Mouse (Mus musculus): ENCODE data around the gene Wiz. TPM values are rescaled to one million over a fixed set of nuclear protein-coding genes. Genes with fewer than 3 reads are reported as not detected.

Wiz gene
- total and polyA plus RNA-seq, 2 experiments = 1.8 to 14.0 TPM

GRCm38 (mm10) chr17:32320597-32321389 lies 68.4 kb downstream of the Wiz start, which contains the start of gene Akap8:
Gene Akap8, minus strand, starts transcription at chr17:32321238.
- DNase-seq (ENCODE audit: extremely low read depth, low read depth, low spot score) = peak; percentile 97
- TF ChIP-seq POLR2A (IDR thresholded peaks at IDR 0.05; ENCODE audit: extremely low read depth, insufficient read depth, low read length) (peak; percentile 75), CTCF (IDR thresholded peaks at IDR 0.05; ENCODE audit: low read depth, low read length) (no peak)
- peak within 1 kb of the TSS; percentile 76 for H3K27ac ChIP-seq (replicated peaks; ENCODE audit: insufficient read depth, low read depth, low read length)
- H3K27me3 ChIP-seq (ENCODE audit: control insufficient read depth, insufficient read depth, low read length) = no peaks in the 10 kb centered on the region
- peaks cover 21% of the 10 kb centered on the region; the same call in 1 of the 2 replicates for H3K79me2 ChIP-seq (ENCODE audit: control insufficient read depth, insufficient read depth, low read length)
- H3K4me1 ChIP-seq (ENCODE audit: control insufficient read depth, insufficient read depth, low read length) = peaks cover 10% of the 10 kb centered on the region
- H3K36me3 ChIP-seq (ENCODE audit: control insufficient read depth, insufficient read depth, low read length) = peaks cover 24% of the 10 kb centered on the region
- H3K4me3 ChIP-seq (ENCODE audit: insufficient read depth, low read depth, low read length) = peak within 1 kb of the TSS; percentile 78
- H3K9ac ChIP-seq (ENCODE audit: low read depth, low read length) = peak within 1 kb of the TSS; percentile 80
- under 1% methylated on average over 83 of the region's 83 CpGs for WGBS

- Histone ChIP-seq H3K9ac (ENCODE audit: low read depth, low read length) (peak overlapping the region; percentile 80), H3K36me3 (ENCODE audit: control insufficient read depth, insufficient read depth, low read length) (peaks cover 28% of the 10 kb centered on the region), H3K27ac (replicated peaks; ENCODE audit: insufficient read depth, low read depth, low read length) (peak overlapping the region; percentile 76), H3K4me1 (ENCODE audit: control insufficient read depth, insufficient read depth, low read length) (peaks cover 10% of the 10 kb centered on the region), H3K79me2 (ENCODE audit: control insufficient read depth, insufficient read depth, low read length) (peaks cover 21% of the 10 kb centered on the region; the same call in 1 of the 2 replicates), H3K4me3 (ENCODE audit: insufficient read depth, low read depth, low read length) (peak overlapping the region; percentile 78), H3K27me3 (ENCODE audit: control insufficient read depth, insufficient read depth, low read length) (no peaks in the 10 kb centered on the region)
- peak; percentile 68 for DNase-seq (ENCODE audit: extremely low read depth, low read depth, low spot score)
- WGBS = 0% methylated on average over 7 of the region's 7 CpGs
- TF ChIP-seq CTCF (IDR thresholded peaks at IDR 0.05; ENCODE audit: low read depth, low read length) = no peak
- no peak for TF ChIP-seq POLR2A (IDR thresholded peaks at IDR 0.05; ENCODE audit: extremely low read depth, insufficient read depth, low read length)
Measured at GRCm38 (mm10) chr17:32319950-32320349, 69.3 kb downstream of the Wiz start.

DNA sequence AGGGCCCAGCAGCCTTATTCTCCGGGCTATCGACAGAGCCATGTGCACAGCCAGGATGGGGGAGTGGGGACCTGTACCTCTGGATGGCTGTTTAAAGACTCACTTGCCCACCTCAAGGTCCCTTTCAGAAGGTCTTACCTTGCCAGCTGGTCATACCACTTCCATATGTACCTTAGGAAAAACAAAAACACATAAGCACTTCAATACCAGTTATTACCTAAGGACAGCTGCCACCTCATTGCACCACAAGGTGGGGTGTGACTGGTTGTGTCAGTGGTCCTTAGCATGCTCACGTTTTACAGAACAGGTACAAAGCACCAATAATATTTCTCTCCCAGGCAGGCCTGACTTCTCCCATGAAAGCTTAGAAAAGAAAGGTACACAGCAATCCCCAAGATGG lies 71.5 kb downstream of the Wiz start:
- no peak for DNase-seq (ENCODE audit: extremely low read depth, low read depth, low spot score)
- Histone ChIP-seq H3K36me3 (ENCODE audit: control insufficient read depth, insufficient read depth, low read length) (peaks cover 47% of the 10 kb centered on the region), H3K79me2 (ENCODE audit: control insufficient read depth, insufficient read depth, low read length) (peaks cover 21% of the 10 kb centered on the region; the same call in 1 of the 2 replicates), H3K27me3 (ENCODE audit: control insufficient read depth, insufficient read depth, low read length) (no peaks in the 10 kb centered on the region), H3K9ac (ENCODE audit: low read depth, low read length) (no peak overlapping the region), H3K27ac (replicated peaks; ENCODE audit: insufficient read depth, low read depth, low read length) (no peak overlapping the region), H3K4me1 (ENCODE audit: control insufficient read depth, insufficient read depth, low read length) (peaks cover 10% of the 10 kb centered on the region), H3K4me3 (ENCODE audit: insufficient read depth, low read depth, low read length) (no peak overlapping the region)
- TF ChIP-seq POLR2A (IDR thresholded peaks at IDR 0.05; ENCODE audit: extremely low read depth, insufficient read depth, low read length) (no peak), CTCF (IDR thresholded peaks at IDR 0.05; ENCODE audit: low read depth, low read length) (no peak)
- 86% methylated on average over 3 of the region's 3 CpGs for WGBS

DNA sequence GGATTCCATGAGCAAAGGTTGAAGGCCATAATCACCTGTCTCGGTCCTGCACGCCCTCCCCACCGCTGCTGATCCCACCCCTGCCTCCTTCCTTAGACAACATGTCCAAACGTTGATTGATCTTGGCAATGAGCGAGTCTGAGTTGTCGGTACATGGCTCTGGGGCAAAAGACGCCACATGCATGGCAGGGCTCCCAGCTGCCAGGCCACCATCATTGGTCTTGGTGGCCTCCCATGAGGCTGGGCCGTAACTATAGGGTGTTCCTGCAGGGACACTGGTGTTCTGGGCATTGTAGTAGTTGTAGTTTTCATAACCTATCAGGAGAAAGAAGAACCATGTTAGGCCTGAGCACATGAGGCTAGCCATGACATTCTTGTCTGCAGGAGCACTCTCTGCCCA lies 72.2 kb downstream of the Wiz start:
- no peak for DNase-seq (ENCODE audit: extremely low read depth, low read depth, low spot score)
- WGBS = 59% methylated on average over 8 of the region's 8 CpGs
- Histone ChIP-seq H3K9ac (ENCODE audit: low read depth, low read length) (no peak overlapping the region), H3K27me3 (ENCODE audit: control insufficient read depth, insufficient read depth, low read length) (no peaks in the 10 kb centered on the region), H3K36me3 (ENCODE audit: control insufficient read depth, insufficient read depth, low read length) (peaks cover 51% of the 10 kb centered on the region), H3K27ac (replicated peaks; ENCODE audit: insufficient read depth, low read depth, low read length) (no peak overlapping the region), H3K4me3 (ENCODE audit: insufficient read depth, low read depth, low read length) (no peak overlapping the region), H3K4me1 (ENCODE audit: control insufficient read depth, insufficient read depth, low read length) (peaks cover 7% of the 10 kb centered on the region), H3K79me2 (ENCODE audit: control insufficient read depth, insufficient read depth, low read length) (peaks cover 21% of the 10 kb centered on the region; the same call in 1 of the 2 replicates)
- TF ChIP-seq CTCF (IDR thresholded peaks at IDR 0.05; ENCODE audit: low read depth, low read length) = no peak
- TF ChIP-seq POLR2A (IDR thresholded peaks at IDR 0.05; ENCODE audit: extremely low read depth, insufficient read depth, low read length) = no peak

GRCm38 (mm10) chr17:32315560-32315959 lies 73.7 kb downstream of the Wiz start:
- TF ChIP-seq CTCF (IDR thresholded peaks at IDR 0.05; ENCODE audit: low read depth, low read length) (no peak), POLR2A (IDR thresholded peaks at IDR 0.05; ENCODE audit: extremely low read depth, insufficient read depth, low read length) (no peak)
- Histone ChIP-seq H3K9ac (ENCODE audit: low read depth, low read length) (no peak overlapping the region), H3K27me3 (ENCODE audit: control insufficient read depth, insufficient read depth, low read length) (no peaks in the 10 kb centered on the region), H3K79me2 (ENCODE audit: control insufficient read depth, insufficient read depth, low read length) (peaks cover 21% of the 10 kb centered on the region; the same call in 1 of the 2 replicates), H3K27ac (replicated peaks; ENCODE audit: insufficient read depth, low read depth, low read length) (no peak overlapping the region), H3K36me3 (ENCODE audit: control insufficient read depth, insufficient read depth, low read length) (peaks cover 65% of the 10 kb centered on the region), H3K4me1 (ENCODE audit: control insufficient read depth, insufficient read depth, low read length) (peaks cover 3% of the 10 kb centered on the region; the same call in 1 of the 2 replicates), H3K4me3 (ENCODE audit: insufficient read depth, low read depth, low read length) (no peak overlapping the region)
- DNase-seq (ENCODE audit: extremely low read depth, low read depth, low spot score) = no peak
- 92% methylated on average over 5 of the region's 5 CpGs for WGBS

- TF ChIP-seq CTCF (IDR thresholded peaks at IDR 0.05; ENCODE audit: low read depth, low read length) (no peak), POLR2A (IDR thresholded peaks at IDR 0.05; ENCODE audit: extremely low read depth, insufficient read depth, low read length) (no peak)
- H3K4me3 ChIP-seq (ENCODE audit: insufficient read depth, low read depth, low read length) = no peak overlapping the region
- no peak overlapping the region for H3K9ac ChIP-seq (ENCODE audit: low read depth, low read length)
- H3K27me3 ChIP-seq (ENCODE audit: control insufficient read depth, insufficient read depth, low read length) = no peaks in the 10 kb centered on the region
- H3K36me3 ChIP-seq (ENCODE audit: control insufficient read depth, insufficient read depth, low read length) = peaks cover 81% of the 10 kb centered on the region
- H3K4me1 ChIP-seq (ENCODE audit: control insufficient read depth, insufficient read depth, low read length) = no peaks in the 10 kb centered on the region
- H3K27ac ChIP-seq (replicated peaks; ENCODE audit: insufficient read depth, low read depth, low read length) = no peak overlapping the region
- peaks cover 10% of the 10 kb centered on the region; the same call in 1 of the 2 replicates for H3K79me2 ChIP-seq (ENCODE audit: control insufficient read depth, insufficient read depth, low read length)
- WGBS = 77% methylated on average over 5 of the region's 5 CpGs
- no peak for DNase-seq (ENCODE audit: extremely low read depth, low read depth, low spot score)
Measured at GRCm38 (mm10) chr17:32313892-32314291, 75.3 kb downstream of the Wiz start.
